Mouse (Mus musculus) embryo, embryonic 11.5 days (tissue): Measurements from ENCODE around the gene Kif17.
"Not testable (repeated sequence)": the region's sequence is repeated elsewhere in the genome, so short reads cannot be mapped to it uniquely, and the experiment has no call there.

ENCODE experiments used
- DNase-seq: peaks from one replicate; pipeline ENCODE4 v3.0.0-alpha.2; 2012; ENCODE audit warnings: low read depth, low spot score

Gene Kif17

GRCm38 (mm10) chr4:138313021-138313420, 62.8 kb downstream of the Kif17 start:
- DNase-seq = no peak

- no peak for DNase-seq
These were observed 63.6 kb downstream of the Kif17 start for GRCm38 (mm10) chr4:138313795-138314194.

- DNase-seq = no peak
These were observed 65.5 kb downstream of the Kif17 start for GRCm38 (mm10) chr4:138315781-138316180.

- DNase-seq = no peak
These were observed 66.1 kb downstream of the Kif17 start for GRCm38 (mm10) chr4:138316369-138316768.

- peak; percentile 43 for DNase-seq
These were observed 68.5 kb downstream of the Kif17 start for GRCm38 (mm10) chr4:138318509-138319266.

- DNase-seq = peak; percentile 73
These were observed 69.3 kb downstream of the Kif17 start for GRCm38 (mm10) chr4:138319508-138319907.

GRCm38 (mm10) chr4:138320711-138321110, 70.5 kb downstream of the Kif17 start:
- DNase-seq = no peak

GRCm38 (mm10) chr4:138321488-138321887, 71.3 kb downstream of the Kif17 start:
- DNase-seq = no peak

- no peak for DNase-seq
These were observed 72.5 kb downstream of the Kif17 start for GRCm38 (mm10) chr4:138322692-138323091.

- DNase-seq = no peak
These were observed 73.5 kb downstream of the Kif17 start for GRCm38 (mm10) chr4:138323753-138324152.

- no peak for DNase-seq
These were observed 74.2 kb downstream of the Kif17 start for GRCm38 (mm10) chr4:138324451-138324850.

- peak; percentile 70 for DNase-seq
These were observed 75.3 kb downstream of the Kif17 start for GRCm38 (mm10) chr4:138325466-138326076.

- peak; percentile 65 for DNase-seq
These were observed 76.0 kb downstream of the Kif17 start, which contains the start of gene Pink1 for GRCm38 (mm10) chr4:138326077-138326695. TSS of gene Pink1 (minus strand) at chr4:138326307.

GRCm38 (mm10) chr4:138327155-138327554, 76.9 kb downstream of the Kif17 start:
- DNase-seq = not testable (repeated sequence)

- DNase-seq = no peak
These were observed 77.7 kb downstream of the Kif17 start for GRCm38 (mm10) chr4:138327891-138328470.

GRCm38 (mm10) chr4:138330264-138330671, 80.0 kb downstream of the Kif17 start:
- no peak for DNase-seq

- DNase-seq = no peak
These were observed 81.4 kb downstream of the Kif17 start for GRCm38 (mm10) chr4:138331647-138332046.

GRCm38 (mm10) chr4:138333135-138333534, 82.9 kb downstream of the Kif17 start:
- DNase-seq = no peak

GRCm38 (mm10) chr4:138335036-138335435, 84.8 kb downstream of the Kif17 start:
- DNase-seq = no peak

- no peak for DNase-seq
These were observed 85.4 kb downstream of the Kif17 start for GRCm38 (mm10) chr4:138335648-138336047.

- no peak for DNase-seq
These were observed 86.6 kb downstream of the Kif17 start for GRCm38 (mm10) chr4:138336876-138337275.

- DNase-seq = no peak
These were observed 87.1 kb downstream of the Kif17 start for GRCm38 (mm10) chr4:138337341-138337740.
